Mouse (Mus musculus) small intestine, adult 2 months (tissue): Measurements from ENCODE around the gene Max. TPM values are rescaled to one million over a fixed set of nuclear protein-coding genes. Genes with fewer than 3 reads are reported as not detected.
A peak's percentile ranks its signal among the peaks of the same experiment; 100 is the strongest.

Experiments used
- H3K27ac ChIP-seq: fragments of 200-500 bp; 2 replicates; pipeline ENCODE4 v1.5.1; 2012; ENCODE audit warnings: low read depth, low read length, control low read depth, inconsistent platforms; ENCODE audit not compliant: insufficient read depth
- H3K27me3 ChIP-seq: fragments of 200-500 bp; 2 replicates; pipeline ENCODE4 v1.6.1; 2012; ENCODE audit warnings: mild to moderate bottlenecking, moderate library complexity, low read length, inconsistent platforms; ENCODE audit not compliant: control insufficient read depth, insufficient read depth
- H3K36me3 ChIP-seq: fragments of 200-500 bp; 2 replicates; pipeline ENCODE4 v1.6.1; 2012; ENCODE audit warnings: mild to moderate bottlenecking, low read length, control low read depth, inconsistent platforms; ENCODE audit not compliant: control insufficient read depth, insufficient read depth
- H3K4me1 ChIP-seq: fragments of 200-500 bp; 2 replicates; pipeline ENCODE4 v1.6.1; 2012; ENCODE audit warnings: low read length, inconsistent platforms, mixed read lengths; ENCODE audit not compliant: control insufficient read depth, insufficient read depth, insufficient read length
- H3K4me3 ChIP-seq: fragments of 200-500 bp; 2 replicates; pipeline ENCODE4 v1.5.1; 2012; ENCODE audit warnings: low read depth, mild to moderate bottlenecking, control low read depth, inconsistent platforms, low read length, moderate library complexity
- CTCF ChIP-seq: fragments of 200-500 bp; IDR thresholded peaks from 2 replicates; pipeline ENCODE4 v1.5.1; 2012; ENCODE audit warnings: low read depth, mild to moderate bottlenecking, control low read depth, inconsistent platforms, low read length, moderate library complexity, mixed read lengths; ENCODE audit not compliant: insufficient replicate concordance, insufficient read length; ENCODE audit errors: extremely low read depth
- POLR2A ChIP-seq: fragments of 200-500 bp; IDR thresholded peaks from 2 replicates; pipeline ENCODE4 v1.6.1; 2012; ENCODE audit warnings: low read depth, mild to moderate bottlenecking, control low read depth, inconsistent platforms, low read length, moderate library complexity
- WGBS: fragments of 180-500 bp; shearing (Covaris S2); methylation state at CpG from one replicate; pipeline ENCODE4 v1.1.7; 2018; 5-methylcytosine and 5-hydroxymethylcytosine counted together
- polyA plus RNA-seq: library from polyadenylated mRNA; depleted of rRNA; stranded (reverse); fragments of >200 nt; gene quantifications from 2 replicates; pipeline ENCODE4 v1.2.3, GENCODE M21; 2012

Max gene
- polyA plus RNA-seq, 1 experiment, result 99.1 TPM

GRCm38 (mm10) chr12:76918855-76919254 is 43.1 kb downstream of the Max start:
- 66% methylated on average over 3 of the region's 3 CpGs for WGBS
- Histone ChIP-seq H3K4me1 (peaks cover 13% of the 10 kb centered on the region), H3K27me3 (no peaks in the 10 kb centered on the region), H3K27ac (no peak overlapping the region), H3K36me3 (peaks cover 8% of the 10 kb centered on the region), H3K4me3 (no peak overlapping the region)
- no peak for TF ChIP-seq CTCF
- TF ChIP-seq POLR2A, result no peak

DNA sequence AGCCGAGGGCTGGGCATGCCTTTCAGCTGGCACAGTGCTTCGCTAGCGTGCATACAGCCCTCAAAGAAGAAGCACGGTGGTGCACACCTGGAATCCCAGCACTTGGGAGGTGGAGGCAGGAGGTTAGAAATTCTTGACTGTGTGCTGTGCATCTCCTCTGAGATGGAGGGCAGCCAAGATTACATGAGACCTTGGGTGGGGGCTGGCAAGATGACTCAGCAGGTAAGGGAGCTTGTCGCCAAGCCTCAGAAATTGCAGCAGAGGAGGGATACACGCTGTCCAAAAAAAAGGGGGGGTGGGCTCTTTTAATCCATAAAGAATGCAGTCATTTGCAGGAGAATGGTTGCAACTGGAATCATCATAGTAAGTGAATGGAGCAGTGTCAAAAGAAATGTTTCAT is 43.9 kb downstream of the Max start:
- TF ChIP-seq CTCF, result no peak
- TF ChIP-seq POLR2A, result no peak
- Histone ChIP-seq H3K27me3 (no peaks in the 10 kb centered on the region), H3K4me3 (no peak overlapping the region), H3K36me3 (peaks cover 8% of the 10 kb centered on the region), H3K4me1 (peaks cover 13% of the 10 kb centered on the region), H3K27ac (no peak overlapping the region)
- WGBS, result 85% methylated on average over 6 of the region's 6 CpGs

DNA sequence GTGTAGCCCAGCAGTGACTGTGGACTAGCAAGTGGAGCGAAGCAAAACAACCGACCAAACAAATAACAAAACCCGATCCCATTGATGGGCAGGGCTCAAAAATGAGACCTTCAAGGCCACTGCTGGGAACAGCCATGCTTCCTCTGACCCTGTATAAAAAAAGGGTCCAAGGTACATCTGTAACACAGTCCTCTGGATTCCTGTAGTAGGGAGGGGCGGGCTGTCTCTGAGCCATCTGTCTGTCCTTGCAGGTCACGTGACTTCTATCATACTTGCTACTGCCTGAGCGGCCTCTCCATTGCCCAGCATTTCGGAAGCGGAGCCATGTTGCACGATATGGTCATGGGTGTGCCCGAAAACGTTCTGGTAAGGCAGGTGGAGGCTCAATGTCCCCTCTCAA is 45.8 kb downstream of the Max start:
- Histone ChIP-seq H3K27ac (peak overlapping the region; percentile 69), H3K36me3 (peaks cover 8% of the 10 kb centered on the region), H3K4me1 (peaks cover 15% of the 10 kb centered on the region), H3K27me3 (no peaks in the 10 kb centered on the region), H3K4me3 (peak overlapping the region; percentile 43)
- TF ChIP-seq CTCF (no peak), POLR2A (no peak)
- 57% methylated on average over 11 of the region's 11 CpGs for WGBS

DNA sequence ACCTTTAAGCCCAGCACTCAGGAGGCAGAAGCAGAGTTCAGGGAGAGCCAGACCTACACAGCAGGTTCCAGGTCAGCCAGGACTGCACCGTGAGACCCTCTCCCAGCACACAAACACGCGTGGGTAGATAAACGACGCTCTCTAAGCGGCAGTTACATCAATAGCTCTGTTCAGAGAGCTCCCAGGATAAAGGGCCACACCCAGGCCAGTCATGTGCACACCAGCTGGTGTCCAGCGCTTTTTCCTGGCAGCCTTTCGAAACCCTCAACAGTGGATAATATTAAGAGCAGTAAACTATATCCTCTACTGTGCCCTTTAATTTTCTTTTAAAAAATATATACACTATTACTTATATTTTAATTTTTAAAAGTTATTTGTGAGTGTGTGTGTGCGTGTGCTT is 49.8 kb downstream of the Max start:
- Histone ChIP-seq H3K27ac (no peak overlapping the region), H3K4me1 (peaks cover 20% of the 10 kb centered on the region), H3K36me3 (no peaks in the 10 kb centered on the region), H3K4me3 (no peak overlapping the region), H3K27me3 (no peaks in the 10 kb centered on the region)
- no peak for TF ChIP-seq POLR2A
- TF ChIP-seq CTCF, result no peak
- 65% methylated on average over 9 of the region's 9 CpGs for WGBS

DNA sequence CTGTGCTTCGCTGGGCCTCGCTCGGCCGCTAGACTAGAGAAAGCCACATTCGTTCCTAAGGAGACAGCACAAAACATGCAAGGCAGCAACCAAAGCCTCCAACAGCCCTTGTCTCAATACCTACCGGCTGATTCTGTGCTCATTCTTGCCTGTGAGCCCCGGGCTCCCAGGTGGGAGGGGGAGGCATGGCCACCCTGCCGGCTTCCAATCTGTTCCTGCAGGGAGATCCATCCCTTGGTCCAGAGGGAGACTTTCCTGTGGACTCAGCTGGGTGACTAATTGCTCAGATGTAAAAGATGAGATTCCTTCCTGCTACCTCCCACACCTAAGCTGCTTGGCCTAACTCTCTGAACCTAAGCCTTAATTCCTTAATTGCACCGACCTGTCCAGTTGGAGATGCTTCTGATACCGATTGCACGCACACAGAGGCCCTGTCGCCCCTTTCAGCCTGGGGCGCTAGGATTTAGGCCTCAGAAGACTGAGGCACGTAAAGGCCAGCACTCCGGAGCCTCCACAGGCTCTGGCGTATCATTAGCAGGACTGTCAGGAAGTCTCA is 50.8 kb downstream of the Max start:
- WGBS, result 92% methylated on average over 16 of the region's 16 CpGs
- TF ChIP-seq CTCF (no peak), POLR2A (no peak)
- Histone ChIP-seq H3K4me1 (peaks cover 12% of the 10 kb centered on the region), H3K27me3 (no peaks in the 10 kb centered on the region), H3K27ac (no peak overlapping the region), H3K36me3 (no peaks in the 10 kb centered on the region), H3K4me3 (no peak overlapping the region)

DNA sequence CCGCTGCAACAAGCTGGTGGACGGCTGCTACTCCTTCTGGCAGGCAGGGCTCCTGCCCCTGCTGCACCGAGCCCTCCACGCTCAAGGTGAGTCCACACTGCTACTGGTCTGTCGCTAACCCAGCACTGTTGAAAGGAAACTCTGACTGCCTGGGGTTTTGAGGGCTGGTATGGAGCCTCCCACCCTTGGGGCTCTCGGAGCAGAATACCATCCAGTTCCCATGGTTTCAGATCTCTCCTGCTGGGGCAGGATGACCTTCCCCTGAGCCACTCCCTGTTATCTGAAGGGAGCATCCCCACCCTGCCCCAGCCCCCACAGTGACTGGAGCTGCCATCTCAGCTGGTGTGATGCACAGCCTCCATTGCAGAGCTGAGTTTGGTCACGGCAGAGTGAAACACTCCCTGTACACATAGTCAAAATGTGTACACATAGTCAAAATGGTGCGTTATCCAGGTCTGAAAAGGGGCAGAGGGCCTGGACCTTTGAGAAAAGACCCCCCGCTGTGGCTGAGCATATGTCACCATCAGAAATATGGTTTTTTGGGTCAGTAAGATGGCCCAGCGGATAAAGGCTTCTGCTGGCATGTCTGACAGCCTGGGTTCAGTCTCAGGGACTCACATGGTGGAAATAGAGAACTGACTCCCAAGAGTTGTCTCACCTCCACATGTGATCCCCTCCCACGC is 51.6 kb downstream of the Max start:
- no peak overlapping the region for H3K27ac ChIP-seq
- 97% methylated on average over 11 of the region's 11 CpGs for WGBS

DNA sequence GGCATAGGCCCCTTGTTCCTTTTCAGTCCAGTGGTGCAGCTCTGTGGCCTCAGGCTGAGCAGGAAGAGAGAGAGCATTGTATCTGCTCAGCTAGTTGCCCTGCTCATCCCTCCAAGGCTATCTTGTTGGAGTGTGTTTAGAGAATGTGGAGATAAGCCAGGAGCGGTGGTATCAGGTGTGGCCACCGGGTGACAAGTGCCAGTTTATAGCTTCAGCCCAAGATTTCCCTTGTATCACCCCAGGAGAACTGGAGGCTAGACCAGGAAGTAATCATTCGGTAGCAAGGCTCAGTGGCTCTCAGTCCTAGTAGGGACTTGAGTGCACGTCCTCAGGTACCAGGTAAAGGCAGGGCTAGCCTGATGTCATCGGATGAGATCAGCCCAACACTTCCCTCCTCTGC is 52.8 kb downstream of the Max start:
- peaks cover 9% of the 10 kb centered on the region; the same call in 1 of the 2 replicates for H3K4me1 ChIP-seq
- H3K27ac ChIP-seq, result peak overlapping the region; percentile 52
- TF ChIP-seq POLR2A, result no peak
- no peak for TF ChIP-seq CTCF
- H3K4me3 ChIP-seq, result no peak overlapping the region
- no peaks in the 10 kb centered on the region for H3K27me3 ChIP-seq
- 42% methylated on average over 5 of the region's 5 CpGs for WGBS
- H3K36me3 ChIP-seq, result no peaks in the 10 kb centered on the region

More for the DNA sequence above, 51.6 kb downstream of the Max start:
- no peaks in the 10 kb centered on the region for H3K27me3 ChIP-seq
- H3K4me1 ChIP-seq, result peaks cover 9% of the 10 kb centered on the region; the same call in 1 of the 2 replicates
- H3K4me3 ChIP-seq, result no peak overlapping the region
- H3K36me3 ChIP-seq, result no peaks in the 10 kb centered on the region
- TF ChIP-seq CTCF, result no peak
